Mouse (Mus musculus) G1E (cell line): Measurements from ENCODE around the gene Tpr. TPM values are rescaled to one million over a fixed set of nuclear protein-coding genes. Genes with fewer than 3 reads are reported as not detected.
A peak's percentile ranks its signal among the peaks of the same experiment; 100 is the strongest.

Source experiments
- ATAC-seq: 2 replicates; pipeline ENCODE4 v1.8.0; 2016; ENCODE audit warnings: mild to moderate bottlenecking; ENCODE audit not compliant: insufficient number of reproducible peaks, poor library complexity, low FRiP score, severe bottlenecking; ENCODE audit errors: extremely low read depth
- DNase-seq: peaks from one replicate; pipeline ENCODE4 v3.0.0; 2012; ENCODE audit warnings: low spot score
- H3K27me3 ChIP-seq: 2 replicates; pipeline ENCODE4 v1.6.1; 2012; ENCODE audit warnings: mild to moderate bottlenecking, low read length, inconsistent platforms; ENCODE audit not compliant: insufficient read depth
- H3K36me3 ChIP-seq: replicated peaks from 2 replicates; pipeline ENCODE3; 2012; ENCODE audit warnings: mild to moderate bottlenecking, inconsistent platforms
- H3K4me1 ChIP-seq: 2 replicates; pipeline ENCODE4 v1.6.1; 2012; ENCODE audit warnings: low read depth, low read length, inconsistent platforms, mixed read lengths; ENCODE audit not compliant: insufficient read depth
- H3K4me3 ChIP-seq: 2 replicates; pipeline ENCODE4 v1.5.1; 2012; ENCODE audit warnings: low read depth, mild to moderate bottlenecking, inconsistent platforms, low read length, moderate library complexity, mixed read lengths
- H3K9me3 ChIP-seq: replicated peaks from 2 replicates; pipeline ENCODE4 v1.6.1; 2012; ENCODE audit warnings: inconsistent platforms
- CTCF ChIP-seq: IDR thresholded peaks from 2 replicates; pipeline ENCODE4 v1.5.1; 2012; ENCODE audit warnings: low read depth, low read length, inconsistent platforms, mixed read lengths
- GATA1 ChIP-seq: IDR thresholded peaks from 2 replicates; pipeline ENCODE4 v1.6.1; 2012; ENCODE audit warnings: borderline replicate concordance, low read length, inconsistent platforms, mixed read lengths
- GATA2 ChIP-seq: IDR thresholded peaks from 2 replicates; pipeline ENCODE4 v1.6.1; 2012; ENCODE audit warnings: low read depth, low read length, inconsistent platforms, borderline replicate concordance
- POLR2AphosphoS5 ChIP-seq: IDR thresholded peaks from 2 replicates; pipeline ENCODE4 v1.6.1; 2012; ENCODE audit warnings: low read depth, low read length, inconsistent platforms; ENCODE audit not compliant: insufficient replicate concordance
- TAL1 ChIP-seq: conservative IDR thresholded peaks from 2 replicates; pipeline ENCODE4 v1.6.1; 2012; ENCODE audit warnings: low read depth, low read length, inconsistent platforms, mixed read lengths
- polyA plus RNA-seq: library from polyadenylated mRNA; stranded (reverse); fragments of >175 nt; gene quantifications from 2 replicates; pipeline ENCODE4 v1.2.3, GENCODE M21; 2012
- total RNA-seq, 2 experiments: library from RNA; stranded (forward) in 1 of 2; stranded (reverse) in 1 of 2; fragments of 200-1000 nt in 1 of 2; fragments of >200 nt in 1 of 2; fragmentation: Nextera tagmentation in 1 of 2; gene quantifications; 2 replicates each; pipeline ENCODE4 v1.2.3; 2014 to 2017

Tpr gene
- total RNA-seq (2014; fragmentation: Nextera tagmentation) (1,004 and 1,198 TPM in 2 replicates), total RNA-seq (2017) (531 and 569 TPM in 2 replicates), polyA plus RNA-seq (238 and 245 TPM in 2 replicates)

DNA sequence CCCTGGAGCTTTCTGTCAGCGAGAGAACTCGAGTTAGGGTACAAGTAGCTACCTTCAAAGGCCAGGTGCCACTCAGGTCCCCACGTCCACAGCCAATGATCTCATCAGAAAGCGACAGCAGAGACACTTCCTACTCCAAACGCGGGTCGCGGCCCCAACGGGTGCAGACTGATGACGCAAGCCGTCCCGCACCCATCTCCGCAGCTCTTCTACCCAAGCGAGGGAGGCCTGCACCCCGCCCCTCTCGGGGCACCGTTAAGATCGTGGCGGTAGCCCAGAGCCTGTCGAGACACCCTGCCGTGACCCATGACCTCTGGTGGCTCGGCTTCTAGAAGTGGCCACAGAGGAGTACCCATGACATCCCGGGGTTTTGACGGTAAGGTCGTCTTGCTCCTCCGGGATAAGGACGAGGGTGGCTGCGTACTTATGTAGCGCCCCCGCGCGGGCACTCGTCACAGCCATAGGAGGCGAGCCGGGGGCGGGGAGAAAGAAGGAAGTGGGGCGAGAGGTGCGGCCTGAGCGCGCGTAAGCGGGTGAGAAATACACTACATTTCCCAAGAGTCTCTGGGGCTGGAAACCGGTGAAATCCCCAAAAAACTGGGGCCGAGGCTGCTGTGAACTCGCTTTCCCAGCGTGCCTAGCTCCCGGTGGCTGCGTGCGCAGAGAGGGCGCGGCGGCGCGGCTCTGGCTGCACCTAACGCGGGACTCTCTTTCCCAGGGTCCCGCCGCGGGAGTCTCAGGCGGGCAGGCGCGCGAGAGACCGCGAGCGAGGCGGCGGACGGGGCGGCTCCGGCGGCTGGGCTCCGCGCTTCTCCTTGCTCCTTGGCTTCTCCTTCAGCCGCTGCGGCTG lies at the start of gene Tpr, which contains the start of gene Odr4:
TSS of gene Tpr (plus strand) at position 201 of the 850 bp plus-strand sequence.
TSS of gene Odr4 (minus strand) at position 443 of the 850 bp plus-strand sequence.
- ATAC-seq: peak; percentile 87
- DNase-seq: peak; percentile 85
- peaks cover 57% of the 10 kb centered on the region for H3K36me3 ChIP-seq

DNA sequence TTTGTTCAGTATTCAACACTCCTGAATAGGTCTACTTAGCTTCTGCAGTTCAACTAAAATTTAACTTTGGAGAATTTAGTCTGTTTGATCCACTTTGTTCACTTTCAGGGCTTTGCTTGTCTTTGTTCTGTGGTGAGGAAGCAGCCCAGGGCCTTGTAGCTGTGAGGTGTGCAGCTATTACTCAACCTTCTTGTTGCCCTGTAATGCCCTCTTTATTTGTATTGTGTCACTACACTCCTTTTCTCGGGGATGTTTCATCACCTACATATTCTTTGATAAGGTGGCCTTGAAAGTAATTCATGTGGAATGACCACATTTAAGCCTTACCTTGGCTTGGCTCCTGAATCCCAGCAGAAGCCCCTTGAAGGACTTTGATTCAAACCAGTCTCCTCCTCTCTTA lies 31.8 kb upstream of the Tpr start:
- ATAC-seq (no peak), DNase-seq (no peak)
- H3K4me3 ChIP-seq: no peak overlapping the region
- no peaks in the 10 kb centered on the region for H3K27me3 ChIP-seq
- H3K9me3 ChIP-seq: no peaks in the 10 kb centered on the region
- H3K4me1 ChIP-seq: no peaks in the 10 kb centered on the region
- peaks cover 36% of the 10 kb centered on the region for H3K36me3 ChIP-seq
- TF ChIP-seq POLR2AphosphoS5 (no peak), GATA1 (no peak), GATA2 (no peak), CTCF (no peak), TAL1 (no peak)

More for the DNA sequence above, at the start of gene Tpr, which contains the start of gene Odr4:
- Histone ChIP-seq H3K4me1 (peaks cover 21% of the 10 kb centered on the region), H3K9me3 (no peaks in the 10 kb centered on the region), H3K4me3 (peak within 1 kb of the TSS; percentile 93), H3K27me3 (no peaks in the 10 kb centered on the region)
- TF ChIP-seq TAL1 (no peak), GATA1 (no peak), CTCF (peak; percentile 67), POLR2AphosphoS5 (no peak; the same call in 1 of the 2 replicates)

GRCm38 (mm10) chr1:150372895-150373294 lies 19.7 kb upstream of the Tpr start:
- H3K27me3 ChIP-seq: no peaks in the 10 kb centered on the region
- TF ChIP-seq TAL1: no peak
- no peak for TF ChIP-seq CTCF
- TF ChIP-seq POLR2AphosphoS5: no peak
- no peak for TF ChIP-seq GATA1
- TF ChIP-seq GATA2: no peak
- H3K9me3 ChIP-seq: no peaks in the 10 kb centered on the region

GRCm38 (mm10) chr1:150374247-150374646 lies 18.4 kb upstream of the Tpr start:
- Histone ChIP-seq H3K27me3 (no peaks in the 10 kb centered on the region), H3K4me3 (no peak overlapping the region), H3K36me3 (peaks cover 54% of the 10 kb centered on the region), H3K4me1 (no peaks in the 10 kb centered on the region), H3K9me3 (no peaks in the 10 kb centered on the region)
- ATAC-seq (no peak), DNase-seq (no peak)
- TF ChIP-seq GATA1 (no peak), GATA2 (no peak)

More at GRCm38 (mm10) chr1:150372895-150373294, 19.7 kb upstream of the Tpr start:
- Histone ChIP-seq H3K36me3 (peaks cover 52% of the 10 kb centered on the region), H3K4me1 (no peaks in the 10 kb centered on the region), H3K4me3 (no peak overlapping the region)
- DNase-seq (no peak), ATAC-seq (peak; percentile 28; the same call in 1 of the 2 replicates)

GRCm38 (mm10) chr1:150384138-150384537 lies 8.5 kb upstream of the Tpr start:
- no peak for DNase-seq

DNA sequence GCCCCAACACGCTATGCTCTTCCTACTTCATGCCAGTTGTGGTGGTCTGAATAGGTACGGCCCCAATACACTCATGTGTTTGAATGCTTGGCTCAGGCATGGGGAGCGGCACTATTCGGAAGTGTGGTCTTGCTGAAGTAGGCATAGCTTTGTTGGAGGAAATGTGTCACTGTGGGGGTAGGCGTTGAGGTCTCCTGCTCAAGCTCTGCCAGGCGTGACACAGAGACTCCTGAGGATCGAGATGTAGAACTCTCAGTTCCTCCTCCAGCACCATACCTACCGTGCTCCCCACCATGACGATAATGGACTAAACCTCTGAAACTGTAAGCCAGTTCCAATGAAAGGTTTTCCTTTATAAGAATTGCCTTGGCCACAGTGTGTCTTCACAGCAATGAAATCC lies 5.1 kb upstream of the Tpr start:
- ATAC-seq: no peak
- DNase-seq: no peak
- no peak for TF ChIP-seq CTCF
- no peak for TF ChIP-seq TAL1
- no peak for TF ChIP-seq POLR2AphosphoS5
- TF ChIP-seq GATA2: no peak
- no peak for TF ChIP-seq GATA1
- no peaks in the 10 kb centered on the region for H3K9me3 ChIP-seq
- H3K36me3 ChIP-seq: peaks cover 74% of the 10 kb centered on the region
- H3K27me3 ChIP-seq: no peaks in the 10 kb centered on the region
- H3K4me1 ChIP-seq: peaks cover 6% of the 10 kb centered on the region; the same call in 1 of the 2 replicates
- no peak overlapping the region for H3K4me3 ChIP-seq

More at GRCm38 (mm10) chr1:150384138-150384537, 8.5 kb upstream of the Tpr start:
- Histone ChIP-seq H3K4me1 (no peaks in the 10 kb centered on the region), H3K9me3 (no peaks in the 10 kb centered on the region), H3K4me3 (no peak overlapping the region), H3K36me3 (peaks cover 78% of the 10 kb centered on the region), H3K27me3 (no peaks in the 10 kb centered on the region)
- ATAC-seq: no peak
- no peak for TF ChIP-seq POLR2AphosphoS5
- TF ChIP-seq GATA1: no peak
- TF ChIP-seq TAL1: no peak
- TF ChIP-seq GATA2: no peak
- no peak for TF ChIP-seq CTCF
